Mouse (Mus musculus): Measurements from ENCODE around the gene Rpain. TPM values are rescaled to one million over a fixed set of nuclear protein-coding genes. Genes with fewer than 3 reads are reported as not detected.

Gene Rpain
- total RNA-seq (2023) = 10 to 100 TPM; 49.0 to 50.9 TPM

GRCm38 (mm10) chr11:70969821-70970559 lies at the start of gene Rpain, which contains the start of gene Nup88:
Gene Rpain (plus strand): TSS chr11:70970213.
Gene Nup88 (minus strand): TSS chr11:70969973.

GRCm38 (mm10) chr11:70982557-70983228 lies 12.7 kb downstream of the Rpain start, which contains the start of gene C1qbp:
Gene C1qbp (minus strand): TSS chr11:70983026.

GRCm38 (mm10) chr11:71004316-71004773 lies 34.3 kb downstream of the Rpain start, which contains the start of gene Dhx33:
Gene Dhx33 (minus strand): TSS chr11:71004437.

GRCm38 (mm10) chr11:71019201-71020068 lies 49.4 kb downstream of the Rpain start, which contains the start of the genes Mis12 and Derl2:
Gene Mis12 (plus strand): TSS chr11:71019611.
Gene Derl2 (minus strand): TSS chr11:71019841.

Other genes with a start within 250 kb of the Rpain start
- 1 to 10 TPM; 3.3 to 4.7 TPM for gene Zfp3, start 206.0 kb upstream of the Rpain start, total RNA-seq (2023)
- not detected for gene Scimp, start 157.6 kb upstream of the Rpain start, total RNA-seq (2023)
- 10 to 100 TPM; 37.8 to 41.6 TPM for gene Rabep1, start 125.4 kb upstream of the Rpain start, total RNA-seq (2023)
- gene Nup88, start 240 bp upstream of the Rpain start, total RNA-seq (2023) = 10 to 100 TPM; 91.2 to 98.1 TPM
- 100 to 1,000 TPM in 1 of 2 experiments, 10 to 100 TPM in 1; 92.8 to 110 TPM for gene C1qbp, start 12.8 kb downstream of the Rpain start, total RNA-seq (2023)
- 10 to 100 TPM; 29.8 to 33.7 TPM for gene Dhx33, start 34.2 kb downstream of the Rpain start, total RNA-seq (2023)
- 10 to 100 TPM; 13.4 to 17.3 TPM for gene Mis12, start 49.4 kb downstream of the Rpain start, total RNA-seq (2023)
- 10 to 100 TPM; 34.5 to 38.4 TPM for gene Derl2, start 49.6 kb downstream of the Rpain start, total RNA-seq (2023)
- under 1 TPM; 0.39 to 0.61 TPM for gene 6330403K07Rik, start 63.3 kb downstream of the Rpain start, total RNA-seq (2023)
- 1 to 10 TPM; 4.2 to 4.6 TPM for gene Nlrp1a, start 174.5 kb downstream of the Rpain start, total RNA-seq (2023)

Measured in T-cell, adult 66 days (primary cell).